Mouse (Mus musculus) ES-E14 (cell line): ENCODE data around the gene Tm4sf1.

ENCODE experiments used
- CHD2 ChIP-seq: IDR thresholded peaks from 2 replicates; pipeline ENCODE4 v1.6.1; 2014; ENCODE audit warnings: mild to moderate bottlenecking, low read depth, low read length, inconsistent platforms
- HCFC1 ChIP-seq: IDR thresholded peaks from 2 replicates; pipeline ENCODE4 v1.6.1; 2012; ENCODE audit warnings: low read length, inconsistent platforms, borderline replicate concordance; ENCODE audit not compliant: insufficient read depth
- MAFK ChIP-seq: IDR thresholded peaks from 2 replicates; pipeline ENCODE4 v1.6.1; 2014; ENCODE audit warnings: mild to moderate bottlenecking, low read depth, low read length, inconsistent platforms; ENCODE audit not compliant: insufficient read depth
- ZC3H11A ChIP-seq: IDR thresholded peaks from 2 replicates; pipeline ENCODE4 v1.6.1; 2012; ENCODE audit warnings: low read depth, mild to moderate bottlenecking, inconsistent platforms, low read length, borderline replicate concordance
- ZNF384 ChIP-seq: IDR thresholded peaks from 2 replicates; pipeline ENCODE4 v1.6.1; 2012; ENCODE audit warnings: low read depth, low read length, inconsistent platforms

DNA sequence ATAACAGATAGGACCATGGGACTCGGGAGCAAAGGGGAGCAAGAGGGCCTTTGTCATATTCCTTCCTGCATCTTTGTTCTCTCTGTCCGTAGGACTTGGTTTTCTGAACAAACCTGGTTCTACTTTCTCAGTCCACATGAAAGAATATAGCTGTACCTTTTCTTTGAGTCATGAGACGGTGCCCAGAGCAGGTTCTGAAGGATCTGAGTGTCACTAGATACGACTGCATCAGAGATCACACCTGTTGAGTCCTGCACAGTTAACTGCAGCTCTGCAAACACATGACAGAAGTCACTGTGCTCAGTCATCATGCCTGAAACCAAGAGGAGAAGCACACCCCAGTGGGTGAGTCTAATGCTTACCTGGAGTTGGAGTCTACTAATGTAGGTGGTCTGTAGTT, 422 bp downstream of the Tm4sf1 start:
- no peak for TF ChIP-seq HCFC1
- no peak for TF ChIP-seq CHD2
- TF ChIP-seq ZC3H11A: no peak
- no peak for TF ChIP-seq MAFK
- no peak for TF ChIP-seq ZNF384
